Mouse (Mus musculus): ENCODE measurements around the gene Galm. TPM values are rescaled to one million over a fixed set of nuclear protein-coding genes. Genes with fewer than 3 reads are reported as not detected.

Galm gene
- polyA plus RNA-seq, 1 experiment, result 12.7 TPM

DNA sequence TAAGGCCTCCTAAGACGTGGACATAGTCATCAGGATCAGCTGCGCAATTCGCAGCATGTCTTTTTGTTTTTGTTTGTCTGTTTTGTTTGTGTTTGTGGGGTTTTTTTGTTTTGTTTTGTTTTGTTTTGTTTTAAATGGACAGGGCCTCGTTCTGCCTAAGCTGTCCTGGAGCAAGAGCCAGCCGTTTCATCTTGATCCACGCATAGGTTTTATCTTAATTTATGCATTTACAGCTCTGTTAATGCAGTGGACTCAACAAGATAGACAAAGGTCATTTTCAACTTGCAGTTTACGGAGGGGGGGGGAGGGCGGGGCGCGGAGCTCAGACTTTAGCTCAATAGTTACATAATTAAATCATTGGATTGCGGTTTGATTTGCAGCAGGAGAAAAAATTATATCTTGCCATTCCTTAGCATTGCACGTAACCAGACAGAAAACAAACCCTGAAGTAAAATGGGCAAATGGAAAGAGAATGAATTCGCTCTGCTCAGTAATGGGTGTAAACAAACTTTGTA lies 1.3 kb downstream of the Galm start:
- DNase-seq (ENCODE audit: low spot score), result no peak

DNA sequence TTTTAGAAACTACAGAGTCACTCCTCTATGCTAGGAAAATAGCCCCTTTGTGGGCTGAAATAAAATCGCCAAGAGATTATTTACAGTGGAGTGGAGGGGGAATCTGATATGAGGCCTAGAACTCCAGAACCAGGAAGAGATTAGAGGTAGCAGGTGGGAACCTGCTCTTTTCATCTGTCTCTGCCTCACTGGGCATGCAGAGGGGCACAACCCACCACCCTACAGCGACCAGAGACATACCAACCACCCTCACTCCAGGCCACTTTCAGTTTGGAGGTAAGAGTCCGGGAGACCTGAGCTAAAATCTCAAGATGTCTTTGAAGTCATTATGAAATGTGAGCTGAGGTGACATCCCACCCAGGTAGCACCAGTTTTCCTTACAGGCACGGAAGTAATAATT lies 2.1 kb downstream of the Galm start:
- DNase-seq (ENCODE audit: low spot score), result no peak

- DNase-seq (ENCODE audit: low spot score), result no peak
Observed at GRCm38 (mm10) chr17:80130718-80131430, 3.6 kb downstream of the Galm start.

DNA sequence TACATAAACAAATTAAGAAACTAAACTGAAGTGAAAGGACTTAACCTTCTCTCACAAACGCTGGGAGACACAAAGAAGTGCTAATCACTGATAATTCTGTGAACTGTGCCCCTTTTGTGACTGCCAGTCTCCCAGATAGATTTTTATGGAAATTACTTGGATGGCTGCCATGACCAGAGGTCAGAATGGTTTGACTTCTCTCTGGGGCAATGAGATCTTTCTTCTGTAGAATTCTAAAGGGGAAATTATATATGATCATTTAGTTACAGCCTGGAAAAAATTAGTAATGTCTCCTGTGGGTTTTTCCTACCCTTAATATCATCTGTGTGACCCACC lies 4.1 kb downstream of the Galm start:
- DNase-seq (ENCODE audit: low spot score), result no peak

DNA sequence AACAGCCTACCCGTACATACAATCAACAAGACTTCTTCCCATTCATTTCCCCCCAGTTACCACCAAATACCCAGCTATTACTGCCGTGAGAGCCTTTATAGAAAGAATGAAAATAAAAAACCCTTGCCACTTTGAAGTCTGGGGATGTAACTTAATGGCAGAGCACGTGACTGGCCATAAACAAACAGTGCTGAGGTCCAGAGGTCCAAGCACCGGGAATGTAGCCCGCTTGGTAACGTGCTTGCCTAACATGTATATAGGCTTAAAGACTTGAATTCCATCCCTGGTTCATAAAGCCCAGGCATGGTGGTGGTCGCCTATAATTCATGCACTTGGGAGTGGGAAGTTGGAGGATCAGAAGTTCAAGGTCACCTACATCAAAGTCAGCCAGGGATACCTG lies 4.6 kb downstream of the Galm start:
- DNase-seq (ENCODE audit: low spot score), result no peak

GRCm38 (mm10) chr17:80132502-80132901 lies 5.2 kb downstream of the Galm start:
- no peak for DNase-seq (ENCODE audit: low spot score)

DNA sequence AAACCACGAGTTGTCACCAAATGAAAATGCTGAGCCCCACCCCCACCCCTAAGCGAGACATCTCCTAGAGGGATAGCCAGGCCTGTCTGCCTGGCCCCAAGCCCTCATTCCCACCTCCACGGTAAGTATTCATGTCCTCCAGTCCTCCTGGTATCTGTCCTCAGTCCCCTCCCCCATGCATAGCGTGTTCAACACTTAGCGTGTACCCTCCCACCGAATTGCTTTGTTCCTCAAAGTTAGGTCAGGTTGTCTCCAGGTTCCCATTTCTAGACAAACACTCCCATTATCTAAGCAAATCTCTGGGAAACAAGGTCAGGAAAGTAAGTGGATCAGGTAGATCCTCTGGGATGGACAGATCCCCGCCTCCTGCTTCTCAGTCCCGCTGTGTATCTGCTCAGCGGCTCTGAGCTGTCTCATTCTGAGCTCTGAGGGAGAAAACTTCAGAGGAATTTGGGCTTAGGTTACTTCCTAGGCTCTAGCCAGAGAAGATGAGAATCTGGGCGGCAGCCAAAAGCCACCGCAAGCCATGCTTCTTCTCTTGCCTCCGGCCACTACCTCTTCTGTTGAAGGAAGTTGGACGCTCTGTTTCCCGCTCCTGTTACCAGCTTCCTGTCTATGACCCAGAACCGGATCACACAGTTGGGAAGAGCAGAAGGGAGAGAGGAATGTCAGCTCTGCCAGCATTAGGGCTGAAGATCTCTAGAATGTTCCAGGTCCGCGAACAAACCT lies 11.3 kb downstream of the Galm start:
- DNase-seq (ENCODE audit: low spot score), result no peak

DNA sequence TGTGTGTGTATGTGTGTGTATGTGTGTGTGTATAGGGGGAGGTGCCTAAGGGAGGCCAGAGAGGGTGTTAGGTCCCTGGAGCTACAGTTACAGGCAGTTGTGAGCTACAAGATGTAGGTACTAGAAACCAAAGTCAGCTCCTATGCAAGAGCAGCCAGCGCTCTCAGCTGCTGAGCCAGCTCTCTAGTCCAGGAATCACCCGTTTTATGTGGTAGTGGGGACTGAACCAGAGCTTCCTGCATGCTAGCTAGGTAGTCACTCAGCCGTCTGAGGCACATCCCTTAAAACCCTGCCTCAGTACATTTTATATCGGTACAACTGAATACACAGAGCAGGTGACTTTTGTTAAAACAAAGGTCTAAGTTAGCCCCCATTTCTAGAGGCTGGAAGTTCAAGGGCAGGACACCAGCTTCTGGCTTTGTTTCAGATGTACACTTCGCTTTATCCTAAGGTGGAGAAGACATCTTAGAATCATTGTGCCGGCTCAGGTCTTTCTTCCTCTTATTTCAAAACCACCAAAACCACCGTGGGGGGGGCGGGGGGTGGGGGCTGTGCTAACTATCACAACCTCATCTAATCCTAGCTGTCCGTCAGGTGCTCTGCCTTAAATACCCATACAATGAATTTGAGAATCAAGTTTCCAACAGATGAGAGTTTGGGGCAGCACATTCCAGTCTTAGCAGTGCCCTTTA lies 12.6 kb downstream of the Galm start:
- no peak for DNase-seq (ENCODE audit: low spot score)

- no peak for DNase-seq (ENCODE audit: low spot score)
Observed at GRCm38 (mm10) chr17:80143478-80144232, 16.4 kb downstream of the Galm start.

- no peak for DNase-seq (ENCODE audit: low spot score)
Observed at GRCm38 (mm10) chr17:80145210-80145609, 17.9 kb downstream of the Galm start.

DNA sequence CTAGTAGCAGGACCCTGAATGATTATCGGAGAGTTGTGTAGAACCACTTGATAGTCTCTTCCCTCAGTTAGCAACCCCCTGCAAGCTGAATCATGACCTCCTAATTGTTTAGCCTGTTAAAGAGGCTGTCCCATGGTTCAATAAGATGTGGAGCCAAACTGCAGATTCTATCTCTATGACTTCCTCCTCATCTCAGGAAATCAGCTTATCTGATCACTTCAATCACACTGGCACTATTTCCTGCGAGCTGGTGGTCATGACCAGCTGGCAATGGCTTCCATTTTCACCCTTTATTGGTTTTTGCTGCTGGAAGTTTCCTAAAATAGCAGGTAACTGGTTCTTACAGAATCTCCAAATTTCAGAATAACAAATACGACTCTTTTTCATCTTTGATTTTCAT lies 18.5 kb downstream of the Galm start:
- no peak for DNase-seq (ENCODE audit: low spot score)

- no peak for DNase-seq (ENCODE audit: low spot score)
Observed at GRCm38 (mm10) chr17:80148053-80148994, 21.1 kb downstream of the Galm start.

DNA sequence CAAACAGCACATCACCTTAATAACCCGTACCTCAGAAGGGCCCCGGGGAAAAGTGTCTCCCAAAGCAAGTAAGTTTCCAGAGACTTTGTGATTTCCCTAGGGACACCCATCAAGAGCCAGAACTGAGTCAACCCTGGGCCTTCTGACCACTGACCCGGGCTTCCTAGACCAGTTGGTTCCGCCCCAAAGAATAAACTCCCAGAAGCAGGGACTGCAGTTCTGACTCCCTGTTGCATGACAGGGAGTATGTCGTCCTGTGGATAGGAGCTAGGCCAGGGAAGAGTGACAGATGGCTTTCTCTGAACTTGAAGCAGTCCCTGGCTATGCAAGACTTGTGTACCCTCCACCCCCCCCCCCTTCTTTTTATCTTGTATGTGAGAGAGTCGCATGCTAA lies 21.7 kb downstream of the Galm start:
- DNase-seq (ENCODE audit: low spot score), result no peak

- no peak for DNase-seq (ENCODE audit: low spot score)
Observed at GRCm38 (mm10) chr17:80151353-80151752, 24.1 kb downstream of the Galm start.

- no peak for DNase-seq (ENCODE audit: low spot score)
Observed at GRCm38 (mm10) chr17:80152767-80153630, 25.7 kb downstream of the Galm start.

DNA sequence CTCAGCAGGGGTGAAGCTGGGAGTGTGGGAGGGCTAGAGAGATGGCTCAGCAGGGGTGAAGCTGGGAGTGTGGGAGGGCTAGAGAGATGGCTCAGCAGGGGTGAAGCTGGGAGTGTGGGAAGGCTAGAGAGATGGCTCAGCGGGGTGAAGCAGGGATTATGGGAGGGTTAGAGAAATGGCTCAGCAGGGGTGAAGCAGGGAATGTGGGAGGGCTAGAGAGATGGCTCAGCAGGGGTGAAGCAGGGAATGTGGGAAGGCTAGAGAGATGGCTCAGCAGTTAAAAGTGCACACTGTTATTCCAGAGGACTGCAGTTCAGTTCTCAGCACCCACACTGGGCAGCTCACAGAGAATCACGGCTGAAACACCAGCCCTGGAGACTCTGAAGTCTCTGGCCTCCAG lies 26.4 kb downstream of the Galm start:
- no peak for DNase-seq (ENCODE audit: low spot score)

GRCm38 (mm10) chr17:80156905-80157304 lies 29.6 kb downstream of the Galm start:
- DNase-seq (ENCODE audit: low spot score), result no peak

DNA sequence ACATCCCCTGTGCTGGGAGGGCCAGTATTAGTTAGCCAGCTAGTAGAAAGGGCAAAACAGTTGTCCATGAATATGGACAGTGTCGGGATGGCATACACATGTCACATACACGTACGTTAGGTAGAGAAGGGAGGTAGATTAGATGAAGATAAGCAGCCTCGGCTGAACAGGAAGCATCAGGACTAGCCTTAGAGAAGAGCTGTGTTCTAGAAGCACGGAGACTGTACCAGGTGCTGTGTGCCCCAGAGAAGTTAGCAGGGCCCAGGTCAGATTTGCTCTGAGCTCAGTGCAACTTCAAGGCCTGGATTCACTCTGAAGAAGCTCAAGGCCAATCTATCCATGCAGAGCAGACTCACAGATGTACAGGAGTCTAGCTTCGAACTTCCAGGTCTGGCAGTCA lies 30.2 kb downstream of the Galm start:
- no peak for DNase-seq (ENCODE audit: low spot score)

DNA sequence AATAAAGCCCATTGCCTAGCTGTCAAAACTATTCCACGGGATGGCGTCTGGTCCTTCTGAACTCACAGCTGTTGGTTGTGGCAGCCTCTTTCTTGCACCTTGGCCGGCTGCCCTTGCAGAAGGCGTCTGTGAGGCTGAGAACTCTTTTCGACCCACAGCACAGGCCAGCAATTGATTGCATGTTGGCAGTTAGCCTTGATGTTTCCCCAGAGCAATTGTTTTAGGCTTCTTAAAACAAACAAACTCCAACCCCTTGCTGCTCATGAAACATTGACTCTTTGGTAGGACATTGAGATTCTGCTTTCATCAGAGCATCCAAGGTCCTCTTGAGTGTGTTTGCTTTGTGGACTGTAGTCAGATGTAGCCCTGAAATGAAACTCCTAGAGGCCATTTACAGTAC lies 33.2 kb downstream of the Galm start:
- no peak for DNase-seq (ENCODE audit: low spot score)

- DNase-seq (ENCODE audit: low spot score), result no peak
Observed at GRCm38 (mm10) chr17:80163991-80164390, 36.7 kb downstream of the Galm start.
